Mouse (Mus musculus): ENCODE results near the gene Srcin1. TPM values are rescaled to one million over a fixed set of nuclear protein-coding genes. Genes with fewer than 3 reads are reported as not detected.
A peak's percentile ranks its signal among the peaks of the same experiment; 100 is the strongest.

Gene Srcin1
- total RNA-seq, 2 experiments from 2014 or later = 0.19 to 0.20 TPM

GRCm38 (mm10) chr11:97535660-97536059, 40.3 kb downstream of the Srcin1 start:
- intact Hi-C loops (cut with DNase I) = no loop called here
- no peak for DNase-seq

- intact Hi-C loops (cut with DNase I) = no loop called here
- no peak for DNase-seq
These were observed 40.7 kb downstream of the Srcin1 start for GRCm38 (mm10) chr11:97535308-97535630.

- intact Hi-C loops (cut with DNase I) = loop anchor here (5.0 kb wide), 1 partner anchor 43 kb away; the partner anchor contains the start of gene Srcin1
- peak in 1 of 2 experiments; percentile 20 for DNase-seq
These were observed 41.3 kb downstream of the Srcin1 start for GRCm38 (mm10) chr11:97534442-97535307.

GRCm38 (mm10) chr11:97533653-97534052, 42.3 kb downstream of the Srcin1 start:
- no peak for DNase-seq
- intact Hi-C loops (cut with DNase I) = loop anchor here (5.0 kb wide), 1 partner anchor 44 kb away; the partner anchor contains the start of gene Srcin1

- DNase-seq = no peak
- intact Hi-C loops (cut with DNase I) = loop anchor here (5.0 kb wide), 1 partner anchor 44 kb away; the partner anchor contains the start of gene Srcin1
These were observed 42.9 kb downstream of the Srcin1 start for GRCm38 (mm10) chr11:97532950-97533582.

- intact Hi-C loops (cut with DNase I) = loop anchor here (5.0 kb wide), 1 partner anchor 45 kb away; the partner anchor contains the start of gene Srcin1
- DNase-seq = no peak
These were observed 43.6 kb downstream of the Srcin1 start for GRCm38 (mm10) chr11:97532354-97532753.

- DNase-seq = peak; percentile 92 to 94
- intact Hi-C loops (cut with DNase I) = loop anchor here (1.0 to 5.0 kb wide), 3 partner anchors 25 to 91 kb away; partner anchors contain the start of gene Srcin1
These were observed 44.4 kb downstream of the Srcin1 start for GRCm38 (mm10) chr11:97531381-97532260.

- no peak for DNase-seq
- intact Hi-C loops (cut with DNase I) = loop anchor here (1.0 to 5.0 kb wide), 3 partner anchors 26 to 91 kb away; partner anchors contain the start of gene Srcin1
These were observed 45.0 kb downstream of the Srcin1 start for GRCm38 (mm10) chr11:97530961-97531360.

GRCm38 (mm10) chr11:97530069-97530468, 45.9 kb downstream of the Srcin1 start:
- DNase-seq = no peak
- intact Hi-C loops (cut with DNase I) = loop anchor here (2.0 to 5.0 kb wide), 2 partner anchors 27 to 47 kb away; partner anchors contain the start of gene Srcin1

GRCm38 (mm10) chr11:97528282-97528808, 47.6 kb downstream of the Srcin1 start:
- DNase-seq = no peak
- intact Hi-C loops (cut with DNase I) = no loop called here

- intact Hi-C loops (cut with DNase I) = no loop called here
- DNase-seq = no peak
These were observed 50.7 kb downstream of the Srcin1 start for GRCm38 (mm10) chr11:97525313-97525712.

GRCm38 (mm10) chr11:97524306-97524705, 51.7 kb downstream of the Srcin1 start:
- intact Hi-C loops (cut with DNase I) = no loop called here
- DNase-seq = no peak

GRCm38 (mm10) chr11:97523827-97524261, 52.1 kb downstream of the Srcin1 start:
- DNase-seq = peak in 1 of 2 experiments; percentile 36
- intact Hi-C loops (cut with DNase I) = no loop called here

- intact Hi-C loops (cut with DNase I) = no loop called here
- no peak for DNase-seq
These were observed 52.9 kb downstream of the Srcin1 start for GRCm38 (mm10) chr11:97523107-97523506.

- intact Hi-C loops (cut with DNase I) = no loop called here
- no peak for DNase-seq
These were observed 54.1 kb downstream of the Srcin1 start for GRCm38 (mm10) chr11:97521741-97522474.

GRCm38 (mm10) chr11:97520541-97520940, 55.4 kb downstream of the Srcin1 start:
- DNase-seq = no peak
- intact Hi-C loops (cut with DNase I) = no loop called here

GRCm38 (mm10) chr11:97513066-97513465, 62.9 kb downstream of the Srcin1 start:
- DNase-seq = no peak
- intact Hi-C loops (cut with DNase I) = no loop called here

- intact Hi-C loops (cut with DNase I) = no loop called here
- no peak for DNase-seq
These were observed 63.5 kb downstream of the Srcin1 start for GRCm38 (mm10) chr11:97512511-97512910.

GRCm38 (mm10) chr11:97511661-97512369, 64.2 kb downstream of the Srcin1 start:
- intact Hi-C loops (cut with DNase I) = no loop called here
- DNase-seq = peak; percentile 66 to 75
